Mouse (Mus musculus) hindbrain, embryonic 12.5 days (tissue): ENCODE measurements around the gene Zkscan1. TPM values are rescaled to one million over a fixed set of nuclear protein-coding genes. Genes with fewer than 3 reads are reported as not detected.
"Not testable (repeated sequence)": the region's sequence is repeated elsewhere in the genome, so short reads cannot be mapped to it uniquely, and the experiment has no call there.

Experiments
- ATAC-seq: fragments of 200-750 bp; cut with Nextera tagmentation; 2 replicates; pipeline ENCODE4 v1.8.0; 2017; ENCODE audit warnings: moderate TSS enrichment; ENCODE audit not compliant: low FRiP score
- H3K27ac ChIP-seq: fragments of 300-500 bp; sonication (generic); 2 replicates; pipeline ENCODE4 v1.5.1; 2016; ENCODE audit warnings: mild to moderate bottlenecking
- H3K27me3 ChIP-seq: fragments of 300-500 bp; sonication (generic); 2 replicates; pipeline ENCODE4 v1.6.1; 2016; ENCODE audit warnings: mild to moderate bottlenecking
- H3K36me3 ChIP-seq: fragments of 300-500 bp; sonication (generic); 2 replicates; pipeline ENCODE4 v1.6.1; 2016; ENCODE audit warnings: mild to moderate bottlenecking
- H3K4me1 ChIP-seq: fragments of 300-500 bp; sonication (generic); 2 replicates; pipeline ENCODE4 v1.6.1; 2016
- H3K4me2 ChIP-seq: fragments of 300-500 bp; sonication (generic); replicated peaks from 2 replicates; pipeline ENCODE4 v1.6.1; 2016; ENCODE audit warnings: mild to moderate bottlenecking
- H3K4me3 ChIP-seq: fragments of 300-500 bp; sonication (generic); 2 replicates; pipeline ENCODE4 v1.5.1; 2016; ENCODE audit warnings: mild to moderate bottlenecking
- H3K9ac ChIP-seq: fragments of 300-500 bp; sonication (generic); 2 replicates; pipeline ENCODE4 v1.6.1; 2016; ENCODE audit warnings: mild to moderate bottlenecking, moderate library complexity
- H3K9me3 ChIP-seq: fragments of 300-500 bp; sonication (generic); replicated peaks from 2 replicates; pipeline ENCODE4 v1.6.1; 2016; ENCODE audit warnings: mild to moderate bottlenecking
- WGBS: fragments of 180-500 bp; shearing (Covaris S2); methylation state at CpG from one replicate; pipeline ENCODE4 v1.1.7; 2016; 5-methylcytosine and 5-hydroxymethylcytosine counted together
- polyA plus RNA-seq: library from polyadenylated mRNA; unstranded; fragments of >200 nt; fragmentation: Nextera tagmentation; extraction: Ambion mirVana; gene quantifications from 2 replicates; pipeline ENCODE4 v1.2.1, GENCODE M21; 2016

The Zkscan1 gene
- polyA plus RNA-seq, 1 experiment from 2014 or later, result 37.3 TPM

DNA sequence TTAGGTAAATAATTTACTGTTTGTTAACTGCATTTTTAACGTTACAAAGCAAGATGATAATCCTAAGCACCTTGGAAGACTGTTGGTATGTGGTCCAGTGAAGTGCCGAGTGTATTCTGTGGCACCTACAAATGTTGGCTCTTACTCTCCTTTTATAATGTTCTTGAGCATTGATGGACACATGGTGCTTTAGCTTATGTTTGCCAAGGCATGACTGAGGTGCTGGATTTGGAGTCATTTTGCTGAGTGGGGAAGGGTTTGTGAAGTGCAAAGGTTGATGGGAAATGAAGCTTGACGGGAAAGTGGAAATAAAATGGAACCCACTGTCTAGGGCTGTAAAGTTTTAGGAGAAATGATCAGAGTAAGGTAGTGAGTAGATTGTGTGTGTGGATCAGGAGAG lies 3.5 kb downstream of the Zkscan1 start:
- H3K4me1 ChIP-seq, result peaks cover 13% of the 10 kb centered on the region
- 0 out of 2 replicates have a peak, but pooled peaks cover 3% of the 10 kb centered on the region for H3K27me3 ChIP-seq
- H3K27ac ChIP-seq, result no peak overlapping the region
- no peak overlapping the region for H3K4me3 ChIP-seq
- ATAC-seq, result no peak
- H3K9ac ChIP-seq, result no peak overlapping the region
- H3K36me3 ChIP-seq, result peaks cover 8% of the 10 kb centered on the region
- H3K9me3 ChIP-seq, result no peaks in the 10 kb centered on the region
- no peak overlapping the region for H3K4me2 ChIP-seq
- 89% methylated on average over 3 of the region's 3 CpGs for WGBS

DNA sequence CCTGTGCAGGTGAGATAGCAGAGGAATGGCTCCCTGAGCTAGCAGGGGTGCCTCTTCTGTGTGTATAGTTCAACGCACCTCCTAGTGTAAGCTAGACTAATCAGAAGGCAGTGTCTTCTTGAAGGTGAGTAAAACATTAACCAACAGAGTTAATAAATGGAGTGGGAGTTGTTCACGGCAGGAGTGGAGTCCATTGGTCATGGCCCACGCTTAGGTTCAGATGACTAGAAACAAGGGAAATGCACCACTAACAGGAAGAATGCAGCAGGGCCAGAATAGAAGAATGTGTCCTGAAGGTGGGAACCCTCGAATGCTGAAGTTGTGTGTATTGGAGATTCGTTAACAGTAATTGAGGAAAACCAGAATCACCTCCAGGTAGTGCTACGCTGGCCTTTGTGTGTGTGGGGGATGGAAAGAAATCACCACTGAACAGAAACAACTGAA lies 4.2 kb downstream of the Zkscan1 start:
- H3K4me2 ChIP-seq, result no peak overlapping the region
- no peaks in the 10 kb centered on the region for H3K9me3 ChIP-seq
- peaks cover 13% of the 10 kb centered on the region for H3K4me1 ChIP-seq
- no peak overlapping the region for H3K27ac ChIP-seq
- no peak overlapping the region for H3K4me3 ChIP-seq
- H3K36me3 ChIP-seq, result peaks cover 16% of the 10 kb centered on the region
- 85% methylated on average over 6 of the region's 6 CpGs for WGBS
- no peak overlapping the region for H3K9ac ChIP-seq
- ATAC-seq, result no peak
- H3K27me3 ChIP-seq, result no peaks in the 10 kb centered on the region

DNA sequence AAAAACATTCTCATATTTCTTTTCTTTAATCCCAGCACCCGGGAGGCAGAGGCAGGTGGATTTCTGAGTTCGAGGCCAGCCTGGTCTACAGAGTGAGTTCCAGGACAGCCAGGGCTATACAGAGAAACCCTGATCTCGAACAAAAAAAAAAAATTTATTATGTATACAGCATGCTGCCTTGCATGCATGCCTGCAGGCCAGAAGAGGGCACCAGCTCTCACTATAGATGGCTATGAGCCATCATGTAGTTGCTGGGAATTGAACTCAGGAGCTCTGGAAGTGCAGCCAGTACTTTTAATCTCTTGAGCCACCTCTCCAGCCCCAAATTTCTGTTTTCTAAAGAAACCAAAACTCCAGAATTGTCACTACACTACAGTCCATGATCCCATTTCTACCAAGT lies 5.4 kb downstream of the Zkscan1 start:
- no peaks in the 10 kb centered on the region for H3K9me3 ChIP-seq

DNA sequence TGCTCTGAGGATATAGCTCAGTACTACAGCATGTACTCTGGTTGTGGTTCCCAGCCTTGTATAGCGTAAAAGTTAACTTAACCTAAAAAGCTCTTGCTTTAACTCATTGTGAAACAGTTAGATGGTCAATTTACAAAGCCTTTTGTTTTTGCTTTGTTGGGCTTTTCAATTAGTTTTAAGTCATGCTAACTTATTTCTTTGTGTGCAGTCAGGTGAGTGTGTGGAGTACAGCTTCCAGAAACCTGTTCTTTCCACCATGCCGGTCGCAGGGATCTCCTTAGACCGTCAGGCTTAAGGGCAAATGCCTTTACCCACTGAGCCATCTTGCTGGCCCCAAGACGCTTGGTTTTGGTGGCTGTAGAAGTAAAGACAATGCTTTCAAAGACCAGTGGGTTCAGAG lies 5.9 kb downstream of the Zkscan1 start:
- ATAC-seq, result no peak
- 91% methylated on average over 5 of the region's 5 CpGs for WGBS
- Histone ChIP-seq H3K36me3 (peaks cover 32% of the 10 kb centered on the region), H3K9ac (no peak overlapping the region), H3K9me3 (no peaks in the 10 kb centered on the region), H3K4me2 (no peak overlapping the region), H3K27me3 (no peaks in the 10 kb centered on the region), H3K27ac (no peak overlapping the region), H3K4me1 (peaks cover 11% of the 10 kb centered on the region), H3K4me3 (no peak overlapping the region)

More for the DNA sequence above, 5.4 kb downstream of the Zkscan1 start:
- Histone ChIP-seq H3K4me2 (no peak overlapping the region), H3K4me1 (peaks cover 11% of the 10 kb centered on the region), H3K36me3 (peaks cover 27% of the 10 kb centered on the region), H3K4me3 (no peak overlapping the region), H3K9ac (no peak overlapping the region), H3K27me3 (no peaks in the 10 kb centered on the region), H3K27ac (no peak overlapping the region)
- 81% methylated on average over 3 of the region's 3 CpGs for WGBS
- no peak for ATAC-seq

DNA sequence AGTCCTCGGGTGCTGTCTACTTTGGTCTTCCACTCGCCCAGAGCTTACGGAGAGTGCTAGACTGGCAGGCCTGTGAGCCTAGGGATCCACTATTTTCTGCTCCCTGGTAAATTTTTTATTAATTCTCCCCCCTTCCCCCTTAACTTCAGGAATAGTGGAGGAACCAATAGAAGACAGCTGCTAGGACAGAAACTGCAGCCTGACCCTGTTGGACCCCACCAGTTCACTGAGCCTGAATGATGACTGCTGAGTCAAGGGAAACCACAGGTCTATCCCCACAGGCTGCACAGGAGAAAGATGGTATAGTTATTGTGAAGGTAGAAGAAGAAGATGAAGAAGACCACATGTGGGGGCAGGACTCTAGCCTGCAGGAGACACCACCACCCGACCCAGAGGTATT lies 7.9 kb downstream of the Zkscan1 start:
- H3K4me3 ChIP-seq, result no peak overlapping the region
- peaks cover 48% of the 10 kb centered on the region for H3K36me3 ChIP-seq
- H3K4me2 ChIP-seq, result no peak overlapping the region
- no peaks in the 10 kb centered on the region for H3K4me1 ChIP-seq
- H3K27ac ChIP-seq, result no peak overlapping the region
- ATAC-seq, result no peak
- 92% methylated on average over 4 of the region's 4 CpGs for WGBS
- no peaks in the 10 kb centered on the region for H3K27me3 ChIP-seq
- H3K9ac ChIP-seq, result no peak overlapping the region
- no peaks in the 10 kb centered on the region for H3K9me3 ChIP-seq

DNA sequence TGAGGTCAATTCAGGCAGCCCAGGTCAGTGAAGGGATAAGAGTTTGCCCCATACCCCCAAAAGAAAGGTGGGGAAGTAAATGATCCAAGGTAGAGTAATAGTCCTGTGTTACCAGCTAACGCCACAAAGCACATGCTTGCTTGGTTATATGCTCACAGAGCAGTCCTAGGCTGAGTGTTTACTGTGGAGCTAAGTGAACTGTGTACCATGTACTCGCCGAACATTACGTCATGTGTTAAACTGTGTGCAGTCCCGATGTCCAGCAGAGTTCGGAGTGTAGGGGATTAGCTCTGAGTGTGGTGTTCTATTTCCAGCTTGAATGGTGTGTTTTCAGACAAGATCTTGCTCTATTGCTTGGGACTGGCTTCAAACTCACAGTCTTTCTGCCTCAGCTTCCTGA lies 9.6 kb downstream of the Zkscan1 start:
- WGBS, result over 99% methylated on average over 6 of the region's 6 CpGs

DNA sequence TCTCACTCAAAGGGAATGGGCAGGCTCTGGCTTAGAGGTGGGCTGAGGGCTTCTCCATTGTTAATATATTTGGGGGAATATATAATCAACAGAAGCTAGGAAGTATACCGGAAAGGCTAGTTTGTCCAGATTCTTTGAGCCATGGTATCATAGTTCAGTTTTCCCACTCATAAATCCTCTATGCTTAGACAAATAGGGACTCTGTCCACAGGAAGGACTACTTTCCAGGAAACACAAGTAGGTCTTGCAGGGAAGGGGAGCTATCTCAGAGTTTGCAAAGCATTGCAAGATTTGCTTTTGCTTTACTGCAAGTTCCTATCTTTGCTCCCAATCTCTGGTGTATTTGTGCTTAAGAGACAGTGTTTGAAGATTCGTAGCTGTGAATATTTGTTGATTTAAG lies 20.1 kb downstream of the Zkscan1 start:
- no peak for ATAC-seq
- Histone ChIP-seq H3K9ac (no peak overlapping the region), H3K27ac (no peak overlapping the region), H3K4me3 (no peak overlapping the region), H3K4me2 (no peak overlapping the region), H3K36me3 (peaks cover 59% of the 10 kb centered on the region), H3K4me1 (no peaks in the 10 kb centered on the region), H3K9me3 (no peaks in the 10 kb centered on the region), H3K27me3 (no peaks in the 10 kb centered on the region)
- 98% methylated on average over 2 of the region's 2 CpGs for WGBS

More for the DNA sequence above, 9.6 kb downstream of the Zkscan1 start:
- H3K4me3 ChIP-seq, result no peak overlapping the region
- no peak overlapping the region for H3K27ac ChIP-seq
- H3K36me3 ChIP-seq, result peaks cover 64% of the 10 kb centered on the region
- H3K9me3 ChIP-seq, result no peaks in the 10 kb centered on the region
- no peaks in the 10 kb centered on the region for H3K27me3 ChIP-seq
- no peak overlapping the region for H3K4me2 ChIP-seq
- no peak for ATAC-seq
- no peak overlapping the region for H3K9ac ChIP-seq
- no peaks in the 10 kb centered on the region for H3K4me1 ChIP-seq

DNA sequence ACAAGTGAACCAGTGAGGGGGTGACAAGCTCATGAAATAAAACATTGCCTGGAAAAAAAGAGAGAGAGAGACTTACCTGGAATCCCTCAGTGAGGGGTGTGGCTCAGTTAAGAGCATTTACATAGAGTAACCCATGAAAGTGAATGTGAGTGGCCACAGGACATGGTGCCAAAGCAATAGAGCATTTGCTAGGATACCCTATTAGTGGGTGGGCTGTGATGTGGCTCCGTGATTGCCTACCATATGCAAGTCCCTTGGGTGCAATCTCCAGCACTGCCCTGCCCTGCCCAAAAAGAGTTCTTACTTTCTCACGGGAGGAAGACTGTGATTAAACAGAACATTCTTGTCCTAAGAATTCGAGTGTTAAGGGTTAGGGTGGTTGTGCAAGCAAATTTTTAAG lies 22.2 kb downstream of the Zkscan1 start:
- Histone ChIP-seq H3K4me1 (no peaks in the 10 kb centered on the region), H3K9me3 (no peaks in the 10 kb centered on the region), H3K27me3 (no peaks in the 10 kb centered on the region), H3K36me3 (peaks cover 39% of the 10 kb centered on the region), H3K4me2 (no peak overlapping the region), H3K27ac (no peak overlapping the region), H3K9ac (no peak overlapping the region), H3K4me3 (no peak overlapping the region)
- WGBS, result 70% methylated on average over 3 of the region's 3 CpGs
- ATAC-seq, result no peak

DNA sequence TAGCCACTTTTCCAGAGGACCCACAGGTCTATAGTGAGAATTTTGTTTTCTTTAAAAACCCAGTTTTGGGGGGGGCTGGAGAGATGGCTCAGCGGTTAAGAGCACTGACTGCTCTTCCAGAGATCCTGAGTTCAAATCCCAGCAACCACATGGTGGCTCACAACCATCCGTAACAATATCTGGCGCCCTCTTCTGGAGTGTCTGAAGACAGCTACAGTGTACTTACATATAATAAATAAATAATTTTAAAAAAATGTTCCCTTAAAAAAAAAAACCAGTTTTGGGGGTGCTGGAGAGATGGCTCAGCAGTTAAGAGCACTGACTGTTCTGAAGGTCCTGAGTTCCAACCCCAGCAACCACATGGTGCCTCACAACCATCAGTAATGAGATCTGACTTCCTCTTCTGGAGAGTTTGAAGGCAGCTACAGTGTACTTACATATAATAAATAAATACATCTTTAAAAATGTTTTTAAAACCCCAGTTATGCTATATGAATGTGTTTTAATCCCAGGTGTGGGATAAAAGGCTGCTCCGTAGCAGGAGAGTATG lies 25.0 kb downstream of the Zkscan1 start:
- H3K4me3 ChIP-seq, H3K9me3 ChIP-seq, H3K27ac ChIP-seq, ATAC-seq, H3K9ac ChIP-seq, H3K4me1 ChIP-seq, H3K4me2 ChIP-seq, H3K27me3 ChIP-seq: not testable (repeated sequence)
- 62% methylated on average over 4 of the region's 4 CpGs for WGBS
- peaks cover 15% of the 10 kb centered on the region for H3K36me3 ChIP-seq

DNA sequence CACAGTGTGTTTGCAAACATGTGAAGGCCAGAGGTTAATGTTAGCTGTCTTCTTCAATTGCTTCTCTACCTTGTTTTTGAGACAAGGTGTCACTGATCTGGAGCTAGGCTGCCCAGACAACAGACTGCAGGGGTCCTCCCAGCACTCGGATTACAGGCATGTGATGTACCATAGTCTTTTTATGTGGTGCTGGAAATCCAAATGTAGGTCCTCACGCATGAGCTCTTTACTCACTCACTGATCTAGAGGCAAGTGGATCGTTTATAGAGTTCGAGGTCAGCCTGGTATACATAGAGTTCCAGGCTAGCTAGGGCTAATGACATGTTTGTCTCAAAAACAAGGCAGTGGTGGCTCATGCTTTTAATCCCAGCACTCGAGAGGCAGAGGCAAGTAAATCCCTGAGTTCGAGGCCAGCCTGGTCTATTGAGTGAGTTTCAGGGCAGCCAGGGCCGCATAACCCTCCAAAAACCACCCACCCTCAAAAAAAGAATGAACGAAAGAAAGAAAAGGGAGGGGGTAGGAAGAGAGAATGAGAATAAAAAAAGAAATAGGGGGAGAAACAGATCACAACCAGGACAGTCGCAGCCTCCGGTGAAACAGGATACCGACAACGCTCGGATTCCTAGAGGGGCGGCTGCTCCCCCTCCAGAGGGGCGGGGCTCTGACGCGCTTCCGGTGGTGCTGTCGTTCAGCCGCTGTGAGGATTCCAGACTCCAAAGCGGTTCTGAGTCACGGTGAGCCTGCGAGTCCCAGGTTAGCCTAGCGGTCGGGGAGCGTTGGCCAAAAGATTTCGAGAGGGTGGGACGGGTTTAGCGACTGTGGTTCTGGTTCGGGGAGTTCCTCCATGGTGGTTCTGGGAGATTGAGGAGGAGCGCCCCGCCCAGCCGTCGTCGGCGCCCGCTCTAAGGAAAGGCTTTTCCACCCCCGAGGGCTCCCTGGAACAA lies 31.6 kb downstream of the Zkscan1 start, which contains the start of gene Zscan21:
Gene Zscan21 (plus strand): TSS at position 649 of the 944 bp plus-strand sequence.
- peaks cover 12% of the 10 kb centered on the region for H3K4me1 ChIP-seq
- peak; percentile 98 for ATAC-seq
- WGBS, result 7% methylated on average over 38 of the region's 38 CpGs
- peaks cover 20% of the 10 kb centered on the region for H3K36me3 ChIP-seq
- H3K27me3 ChIP-seq, result no peaks in the 10 kb centered on the region
- peak within 1 kb of the TSS; percentile 90 for H3K27ac ChIP-seq
- H3K9ac ChIP-seq, result peak within 1 kb of the TSS; percentile 70
- peak within 1 kb of the TSS; percentile 58 for H3K4me3 ChIP-seq
- H3K9me3 ChIP-seq, result no peaks in the 10 kb centered on the region
- peak within 1 kb of the TSS; percentile 73 for H3K4me2 ChIP-seq

DNA sequence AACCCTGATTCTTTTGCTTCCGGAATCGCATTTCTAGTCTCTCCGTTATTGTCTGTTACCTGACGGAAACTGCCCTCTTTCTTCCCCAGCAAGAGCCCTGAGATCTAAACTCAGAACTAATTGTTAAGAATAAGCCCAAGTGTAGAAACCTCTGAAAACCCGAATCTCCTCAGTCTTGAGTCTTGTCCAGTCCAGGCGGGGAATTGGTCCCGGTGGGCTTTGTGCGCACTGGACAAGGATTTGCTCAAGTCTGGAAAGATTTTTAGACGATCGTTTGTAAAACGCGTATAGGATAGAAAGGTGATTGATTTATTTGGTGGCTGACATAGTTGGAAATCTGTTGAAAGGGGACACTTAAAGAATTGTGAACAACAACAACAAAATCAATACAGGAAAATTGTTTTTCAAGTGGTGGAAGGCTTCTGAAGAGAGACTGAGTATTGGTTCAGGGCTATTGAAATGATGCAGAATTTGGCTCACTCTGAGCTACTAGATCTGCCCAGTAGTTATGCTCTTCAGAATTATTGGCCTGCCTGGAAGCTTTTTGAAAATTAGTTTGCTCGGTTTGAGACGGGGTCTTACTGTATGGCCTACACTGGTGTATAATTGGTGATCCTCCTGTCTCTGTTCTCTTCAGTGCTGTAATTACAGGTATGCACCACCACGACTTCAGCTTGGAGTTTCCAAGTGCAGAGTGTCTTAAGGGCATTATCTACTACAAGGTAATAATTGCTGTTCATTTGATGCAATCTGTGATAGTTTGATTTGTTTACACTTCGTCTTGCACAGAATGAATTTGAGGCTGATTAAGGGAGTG lies 32.5 kb downstream of the Zkscan1 start:
- H3K27me3 ChIP-seq, result no peaks in the 10 kb centered on the region
- ATAC-seq, result peak; percentile 76
- 10% methylated on average over 16 of the region's 16 CpGs for WGBS

DNA sequence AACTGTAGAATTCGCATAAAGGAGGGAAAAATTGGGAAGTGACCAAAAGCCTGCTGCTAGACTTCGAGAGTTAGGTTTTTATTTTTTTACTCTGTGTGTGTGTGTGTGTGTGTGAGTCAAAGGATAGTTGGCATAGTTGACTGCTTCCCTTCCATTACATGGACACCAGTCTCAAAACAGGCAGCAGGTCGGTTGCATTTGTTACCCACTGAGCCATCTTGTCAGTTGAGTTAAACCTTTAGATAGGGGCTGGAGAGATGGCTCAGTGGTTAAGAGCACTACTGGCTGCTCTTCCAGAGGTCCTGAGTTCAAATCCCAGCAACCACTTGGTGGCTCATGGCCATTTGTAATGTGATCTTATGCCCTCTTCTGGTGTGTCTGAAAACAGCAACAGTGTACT lies 33.2 kb downstream of the Zkscan1 start:
- H3K4me2 ChIP-seq, result peak overlapping the region; percentile 73
- peak overlapping the region; percentile 90; the same call in 1 of the 2 replicates for H3K27ac ChIP-seq
- peaks cover 12% of the 10 kb centered on the region for H3K4me1 ChIP-seq
- no peaks in the 10 kb centered on the region for H3K9me3 ChIP-seq
- peaks cover 27% of the 10 kb centered on the region for H3K36me3 ChIP-seq
- ATAC-seq, result no peak
- H3K27me3 ChIP-seq, result no peaks in the 10 kb centered on the region
- WGBS, result 80% methylated on average over 3 of the region's 3 CpGs
- H3K9ac ChIP-seq, result peak overlapping the region; percentile 70
- H3K4me3 ChIP-seq, result peak overlapping the region; percentile 58

More for the DNA sequence above, 32.5 kb downstream of the Zkscan1 start:
- peak overlapping the region; percentile 73 for H3K4me2 ChIP-seq
- H3K9me3 ChIP-seq, result no peaks in the 10 kb centered on the region
- peaks cover 23% of the 10 kb centered on the region for H3K36me3 ChIP-seq
- peaks cover 12% of the 10 kb centered on the region for H3K4me1 ChIP-seq
- H3K9ac ChIP-seq, result peak overlapping the region; percentile 70
- peak overlapping the region; percentile 90 for H3K27ac ChIP-seq
- H3K4me3 ChIP-seq, result peak overlapping the region; percentile 58
